Mouse (Mus musculus) CH12.LX (cell line): Measurements from ENCODE around the gene Eif4g3.

Experiments
- CTCF ChIP-seq, 2 experiments: IDR thresholded peaks in 1 of 2; conservative IDR thresholded peaks in 1 of 2; 2 replicates each; pipeline ENCODE4 v1.5.1; 2011 to 2012; ENCODE audit warnings: low read depth in 2 of 2, low read length in 2 of 2, improper control_type of control experiment in 1 of 2, inconsistent platforms in 1 of 2, mild to moderate bottlenecking in 1 of 2, moderate library complexity in 1 of 2
- POLR2A ChIP-seq: IDR thresholded peaks from 2 replicates; pipeline ENCODE4 v1.6.1; 2011; ENCODE audit warnings: low read depth, mild to moderate bottlenecking, improper control_type of control experiment, low read length
- RAD21 ChIP-seq: IDR thresholded peaks from 2 replicates; pipeline ENCODE4 v1.6.1; 2011; ENCODE audit warnings: low read depth, mild to moderate bottlenecking, low read length, improper control_type of control experiment, moderate library complexity
- TCF12 ChIP-seq: IDR thresholded peaks from 2 replicates; pipeline ENCODE4 v1.6.1; 2014; ENCODE audit warnings: low read depth, mild to moderate bottlenecking, inconsistent platforms, low read length, improper control_type of control experiment

- TF ChIP-seq RAD21: no peak
- no peak for TF ChIP-seq POLR2A
- no peak for TF ChIP-seq TCF12
- TF ChIP-seq CTCF (conservative IDR thresholded peaks at IDR 0.05 in 1 of 2, IDR thresholded peaks at IDR 0.05 in 1 of 2; ENCODE audit: low read depth in 2 of 2, low read length in 2 of 2): no peak
These were observed 217.3 kb downstream of the Eif4g3 start for GRCm38 (mm10) chr4:138210116-138210515.
